Mouse (Mus musculus): Measurements from ENCODE around the gene 9130213A22Rik. TPM values are rescaled to one million over a fixed set of nuclear protein-coding genes. Genes with fewer than 3 reads are reported as not detected.

The 9130213A22Rik gene
- total RNA-seq, 2 experiments from 2014 or later: 0.21 TPM; not detected in 1

GRCm38 (mm10) chr11:69123693-69124497 lies 1.5 kb upstream of the 9130213A22Rik start:
- peak; percentile 86 for DNase-seq

- DNase-seq: peak; percentile 85
Observed at GRCm38 (mm10) chr11:69123056-69123692, 785 bp upstream of the 9130213A22Rik start.

- DNase-seq: no peak
Observed at GRCm38 (mm10) chr11:69121741-69122335, 551 bp downstream of the 9130213A22Rik start.

GRCm38 (mm10) chr11:69121001-69121740 lies 1.2 kb downstream of the 9130213A22Rik start:
- DNase-seq: no peak

- no peak for DNase-seq
Observed at GRCm38 (mm10) chr11:69120221-69121000, 2.0 kb downstream of the 9130213A22Rik start, which contains the start of gene Hes7. Gene Hes7 (plus strand): TSS chr11:69120404.

GRCm38 (mm10) chr11:69119446-69120155 lies 2.8 kb downstream of the 9130213A22Rik start:
- no peak for DNase-seq

- DNase-seq: peak; percentile 64
Observed at GRCm38 (mm10) chr11:69118765-69119164, 3.6 kb downstream of the 9130213A22Rik start.

- DNase-seq: peak; percentile 68
Observed at GRCm38 (mm10) chr11:69117737-69118695, 4.4 kb downstream of the 9130213A22Rik start.

GRCm38 (mm10) chr11:69116843-69117242 lies 5.5 kb downstream of the 9130213A22Rik start:
- DNase-seq: no peak

- DNase-seq: no peak
Observed at GRCm38 (mm10) chr11:69114621-69115020, 7.8 kb downstream of the 9130213A22Rik start.

- DNase-seq: no peak
Observed at GRCm38 (mm10) chr11:69114018-69114417, 8.4 kb downstream of the 9130213A22Rik start.

- no peak for DNase-seq
Observed at GRCm38 (mm10) chr11:69111865-69112264, 10.5 kb downstream of the 9130213A22Rik start.

GRCm38 (mm10) chr11:69111051-69111810 lies 11.2 kb downstream of the 9130213A22Rik start:
- DNase-seq: no peak

GRCm38 (mm10) chr11:69110319-69111046 lies 11.9 kb downstream of the 9130213A22Rik start:
- DNase-seq: peak; percentile 85

- DNase-seq: no peak
Observed at GRCm38 (mm10) chr11:69109032-69109900, 13.1 kb downstream of the 9130213A22Rik start.

GRCm38 (mm10) chr11:69108223-69108622 lies 14.2 kb downstream of the 9130213A22Rik start:
- no peak for DNase-seq

- no peak for DNase-seq
Observed at GRCm38 (mm10) chr11:69107676-69108075, 14.7 kb downstream of the 9130213A22Rik start.
